Mouse (Mus musculus) brain, embryonic 14.5 days (tissue): ENCODE data around the gene Ccdc8.

Source experiments
- CTCF ChIP-seq: fragments of 200-500 bp; IDR thresholded peaks from 2 replicates; pipeline ENCODE4 v1.5.1; 2012; ENCODE audit warnings: inconsistent platforms, mild to moderate bottlenecking, moderate library complexity, borderline replicate concordance; ENCODE audit not compliant: insufficient read depth, insufficient read length; ENCODE audit errors: extremely low read depth
- POLR2A ChIP-seq: fragments of 200-500 bp; IDR thresholded peaks from 2 replicates; pipeline ENCODE4 v1.6.1; 2012; ENCODE audit warnings: mild to moderate bottlenecking, inconsistent platforms, borderline replicate concordance; ENCODE audit not compliant: poor library complexity, insufficient read depth, insufficient read length, severe bottlenecking; ENCODE audit errors: extremely low read depth

DNA sequence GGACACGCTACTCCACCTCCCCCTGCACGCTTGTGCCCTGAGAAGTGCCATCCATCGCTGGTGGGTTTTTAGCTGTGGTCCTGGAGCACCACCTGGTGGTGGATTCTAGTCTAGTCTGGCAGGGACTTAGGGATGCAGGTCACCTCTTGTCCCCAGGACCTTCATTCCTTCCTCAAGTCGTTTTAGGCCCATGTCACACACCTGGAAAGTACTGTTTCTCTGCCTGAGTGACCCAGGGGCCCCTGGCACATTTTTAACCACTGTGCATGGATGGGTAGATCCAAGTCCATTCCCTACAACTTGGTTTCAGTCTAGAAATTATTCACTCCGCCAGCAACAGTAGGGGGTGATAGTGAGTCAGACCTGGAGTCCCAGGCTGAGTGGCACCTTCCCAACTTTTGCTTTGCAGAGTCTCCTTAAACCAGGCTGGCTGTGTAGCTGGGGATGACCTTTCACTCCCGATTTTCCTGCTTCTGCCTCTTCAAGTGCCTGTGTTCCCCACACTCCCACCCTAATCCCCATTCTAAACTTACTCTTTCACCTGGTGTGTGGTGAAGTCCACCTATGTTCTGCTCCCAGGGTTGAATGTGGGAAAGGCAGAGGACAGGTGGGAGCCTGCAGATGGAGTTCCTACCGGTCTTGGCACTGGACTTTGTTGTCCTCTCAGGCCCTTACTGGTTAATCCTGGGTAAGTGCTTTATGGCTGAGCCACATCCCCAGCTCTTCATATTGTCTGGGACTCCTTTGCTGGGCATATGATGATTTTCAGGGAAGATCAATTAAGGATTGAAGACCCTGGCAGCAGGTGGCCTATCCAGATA, 10.1 kb downstream of the Ccdc8 start:
- no peak for TF ChIP-seq POLR2A
- peak; percentile 87 for TF ChIP-seq CTCF
